Mouse (Mus musculus) central nervous system, embryonic 11.5 days (tissue): ENCODE data around the gene Fopnl. TPM values are rescaled to one million over a fixed set of nuclear protein-coding genes. Genes with fewer than 3 reads are reported as not detected.

ENCODE experiments used
- polyA plus RNA-seq: library from polyadenylated mRNA; depleted of rRNA; stranded (reverse); fragments of >200 nt; gene quantifications from 2 replicates; pipeline ENCODE4 v1.2.3, GENCODE M21; 2012; rRNA removed

The Fopnl gene
- 44.3 and 75.6 TPM in 2 replicates for polyA plus RNA-seq

DNA sequence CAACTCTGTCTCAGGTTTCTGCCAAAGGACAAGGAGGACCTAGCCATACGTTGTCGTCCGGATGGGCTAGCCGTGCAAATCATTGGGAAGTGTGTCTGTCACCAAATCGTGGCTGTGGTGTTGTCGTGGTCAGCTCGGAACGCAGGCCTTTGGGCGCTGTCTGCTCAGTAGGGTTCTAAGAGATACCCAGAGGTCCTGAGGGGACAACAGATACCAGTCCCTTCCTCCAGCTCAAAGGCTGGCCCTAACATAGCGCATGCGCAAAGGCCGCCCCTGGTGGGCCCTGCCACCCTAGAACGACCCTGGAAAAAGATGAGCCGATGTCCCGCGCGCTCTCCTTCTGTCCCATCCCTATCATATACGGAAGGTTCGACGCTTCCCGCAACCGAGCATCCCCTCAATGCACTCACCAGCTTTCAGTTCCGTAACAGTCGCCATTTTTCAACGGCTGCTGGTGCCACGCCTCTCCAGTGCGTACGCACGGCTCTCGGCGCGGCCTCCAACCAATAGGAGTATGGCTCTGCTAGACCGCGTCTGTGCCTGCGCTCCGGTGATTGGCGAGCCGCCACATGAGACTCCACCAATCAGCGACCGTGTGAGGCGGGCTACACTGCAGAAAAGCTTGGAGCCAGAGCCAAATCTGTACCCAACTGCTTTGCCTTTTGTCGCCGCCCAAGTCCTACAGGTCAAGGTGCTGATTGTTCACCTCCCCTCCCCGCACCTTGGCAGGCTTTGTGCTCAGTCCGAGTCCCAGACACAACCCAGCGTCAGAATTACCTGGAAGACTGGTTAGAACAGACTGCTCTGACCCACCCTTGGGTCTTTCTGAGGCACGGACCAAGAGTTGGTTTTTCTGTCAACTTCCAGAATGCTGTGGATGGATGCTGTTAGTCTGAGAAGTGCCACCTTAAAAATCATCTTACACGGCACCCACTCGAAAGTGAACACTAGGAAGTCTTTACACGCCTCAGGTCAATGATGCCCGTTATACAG lies at the start of gene Fopnl:
Fopnl (minus strand) TSS at position 522 of the 993 bp plus-strand sequence.

DNA sequence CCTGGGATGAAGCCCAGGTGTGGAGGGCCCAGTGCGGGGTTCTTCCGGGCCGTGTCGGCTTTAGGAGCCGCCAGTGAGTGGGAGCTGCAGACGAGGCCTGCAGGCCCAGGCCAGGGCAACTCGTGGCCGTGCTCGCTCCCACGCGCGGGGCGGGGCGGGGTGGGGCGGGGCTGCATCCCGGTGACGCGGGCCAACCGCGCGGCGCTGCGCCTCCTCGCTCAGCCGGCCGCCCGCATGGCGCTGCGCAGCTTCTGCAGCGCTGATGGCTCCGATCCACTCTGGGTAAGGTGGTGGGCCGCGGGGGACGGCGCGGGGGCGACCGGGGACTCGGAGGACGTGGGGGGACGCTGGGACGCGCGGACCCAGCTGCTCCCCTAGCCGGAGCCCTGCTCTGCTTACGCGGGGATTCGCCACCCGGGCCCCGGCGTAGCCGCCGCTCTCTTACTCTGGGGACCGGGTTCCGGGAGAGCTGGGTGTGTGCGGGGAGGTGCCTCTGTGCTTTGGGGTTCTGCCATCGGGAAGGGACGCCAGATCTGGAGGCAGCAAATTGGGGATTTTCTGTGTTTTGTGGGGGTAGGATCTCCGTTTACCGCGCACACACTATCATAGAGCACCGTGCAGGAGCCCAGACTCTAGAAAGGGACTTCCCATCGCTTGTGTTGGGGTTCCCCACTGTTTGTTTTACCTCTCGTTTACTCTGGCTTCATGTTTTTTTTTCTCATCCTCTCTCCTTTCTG lies 44.3 kb upstream of the Fopnl start, which contains the start of gene Abcc1:
Abcc1 (plus strand) TSS at position 197 of the 737 bp plus-strand sequence.

DNA sequence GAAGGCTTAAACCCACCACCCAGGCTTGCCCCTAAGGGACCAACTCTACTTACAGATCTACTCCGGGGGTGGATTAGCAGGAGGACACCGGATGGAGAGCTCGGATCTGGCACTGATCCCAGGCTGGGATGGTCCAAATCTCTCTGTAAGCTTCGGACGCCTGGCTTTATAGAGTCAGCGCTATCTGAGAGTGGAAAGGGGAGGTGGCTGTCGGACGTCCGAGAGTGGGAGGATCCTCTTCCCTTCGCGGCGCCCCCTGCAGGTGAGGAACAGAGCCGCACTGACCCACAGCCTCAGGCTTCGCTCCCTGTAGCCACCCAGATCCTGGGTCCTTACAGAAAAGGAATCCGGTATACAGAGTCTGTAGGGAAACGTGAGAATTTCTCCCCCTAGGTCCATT lies 26.0 kb downstream of the Fopnl start, which contains the start of gene Myh11:
Myh11 (minus strand) TSS at position 150 of the 400 bp plus-strand sequence.

Other genes starting within 250 kb of the Fopnl start
- gene Nde1, start 154.1 kb downstream of the Fopnl start, polyA plus RNA-seq = 118 and 124 TPM in 2 replicates
- 17.9 and 26.1 TPM in 2 replicates for gene Marf1, start 154.1 kb downstream of the Fopnl start, polyA plus RNA-seq
- 0.41 and 0.91 TPM in 2 replicates for gene Myh11, start 26.0 kb downstream of the Fopnl start, polyA plus RNA-seq
- 7.6 and 9.2 TPM in 2 replicates for gene Abcc1, start 44.2 kb upstream of the Fopnl start, polyA plus RNA-seq
- gene A630010A05Rik, start 244.9 kb upstream of the Fopnl start, polyA plus RNA-seq = not detected in 2 replicates